Mouse (Mus musculus): Measurements from ENCODE around the gene Depdc7. TPM values are rescaled to one million over a fixed set of nuclear protein-coding genes. Genes with fewer than 3 reads are reported as not detected.

The Depdc7 gene
- 1.7 and 1.9 TPM in 2 replicates for polyA plus RNA-seq (2015; fragmentation: Nextera tagmentation; extraction: Ambion mirVana)

DNA sequence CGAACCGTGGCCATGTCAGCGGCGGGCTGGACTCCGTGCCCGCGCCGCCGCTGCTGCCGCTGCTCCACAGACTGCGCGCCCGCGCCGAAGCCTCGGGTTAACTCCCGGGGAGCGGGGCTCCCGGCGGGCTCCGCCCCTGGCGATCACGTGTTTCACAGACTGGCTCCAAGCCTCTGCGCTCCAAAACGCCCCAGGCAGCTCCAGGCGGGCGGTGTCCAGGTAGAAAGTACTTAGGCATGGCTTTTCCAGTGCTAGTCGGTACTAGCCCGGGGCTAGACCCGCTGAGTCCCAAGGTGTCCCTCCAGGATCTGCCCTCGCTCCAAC is at the start of gene Depdc7:
Gene Depdc7 (minus strand): TSS at position 138 of the 324 bp plus-strand sequence.
- Histone ChIP-seq H3K36me3 (no peaks in the 10 kb centered on the region), H3K27me3 (peaks cover 29% of the 10 kb centered on the region), H3K4me1 (replicated peaks) (peaks cover 20% of the 10 kb centered on the region), H3K4me2 (replicated peaks) (peak within 1 kb of the TSS; percentile 96), H3K27ac (no peak within 1 kb of the TSS), H3K4me3 (replicated peaks) (peak within 1 kb of the TSS; percentile 74), H3K9ac (replicated peaks) (peak within 1 kb of the TSS; percentile 73), H3K9me3 (no peaks in the 10 kb centered on the region)
- peak; percentile 95; the same call in 1 of the 2 replicates for ATAC-seq
- 1% methylated on average over 31 of the region's 31 CpGs for WGBS

GRCm38 (mm10) chr2:104774763-104775162 is 32.1 kb upstream of the Depdc7 start:
- H3K36me3 ChIP-seq = peaks cover 50% of the 10 kb centered on the region
- H3K4me3 ChIP-seq (replicated peaks) = no peak overlapping the region
- no peak overlapping the region for H3K27ac ChIP-seq
- H3K4me1 ChIP-seq (replicated peaks) = no peaks in the 10 kb centered on the region
- H3K4me2 ChIP-seq (replicated peaks) = no peak overlapping the region
- no peaks in the 10 kb centered on the region for H3K9me3 ChIP-seq
- no peak overlapping the region for H3K9ac ChIP-seq (replicated peaks)
- 86% methylated on average over 1 of the region's 1 CpGs for WGBS
- H3K27me3 ChIP-seq = no peaks in the 10 kb centered on the region
- no peak for ATAC-seq

DNA sequence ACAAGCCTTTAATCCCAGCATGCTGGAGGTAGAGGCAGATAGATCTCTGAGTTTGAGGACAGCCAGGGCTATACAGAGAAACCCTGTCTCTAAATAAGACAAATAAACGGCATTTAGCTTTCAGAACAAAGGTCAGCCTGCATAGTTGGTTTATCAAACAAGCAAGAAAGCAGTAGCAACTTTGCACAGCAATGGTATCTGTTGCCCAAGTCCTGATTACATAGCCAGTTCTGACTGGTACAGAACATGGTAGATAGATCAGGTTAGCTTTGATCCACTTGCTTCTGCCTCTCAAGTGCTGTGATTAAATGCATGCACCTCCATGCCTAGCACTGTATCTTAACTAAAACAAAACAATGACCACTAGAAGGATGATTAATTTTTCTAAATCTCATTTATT is 26.0 kb upstream of the Depdc7 start:
- Histone ChIP-seq H3K9ac (replicated peaks) (no peak overlapping the region), H3K27me3 (no peaks in the 10 kb centered on the region), H3K9me3 (no peaks in the 10 kb centered on the region), H3K36me3 (peaks cover 56% of the 10 kb centered on the region), H3K4me2 (replicated peaks) (no peak overlapping the region), H3K4me3 (replicated peaks) (no peak overlapping the region), H3K4me1 (replicated peaks) (no peaks in the 10 kb centered on the region), H3K27ac (no peak overlapping the region)
- no peak for ATAC-seq
- WGBS = 94% methylated on average over 1 of the region's 1 CpGs

- no peaks in the 10 kb centered on the region for H3K4me1 ChIP-seq (replicated peaks)
- no peak overlapping the region for H3K4me3 ChIP-seq (replicated peaks)
- no peak overlapping the region for H3K4me2 ChIP-seq (replicated peaks)
- WGBS = 92% methylated on average over 4 of the region's 4 CpGs
- H3K27ac ChIP-seq = no peak overlapping the region
- ATAC-seq = no peak
- no peaks in the 10 kb centered on the region for H3K27me3 ChIP-seq
- H3K36me3 ChIP-seq = peaks cover 61% of the 10 kb centered on the region
- H3K9me3 ChIP-seq = no peaks in the 10 kb centered on the region
- H3K9ac ChIP-seq (replicated peaks) = no peak overlapping the region
These were observed 21.3 kb upstream of the Depdc7 start for GRCm38 (mm10) chr2:104764018-104764417.

DNA sequence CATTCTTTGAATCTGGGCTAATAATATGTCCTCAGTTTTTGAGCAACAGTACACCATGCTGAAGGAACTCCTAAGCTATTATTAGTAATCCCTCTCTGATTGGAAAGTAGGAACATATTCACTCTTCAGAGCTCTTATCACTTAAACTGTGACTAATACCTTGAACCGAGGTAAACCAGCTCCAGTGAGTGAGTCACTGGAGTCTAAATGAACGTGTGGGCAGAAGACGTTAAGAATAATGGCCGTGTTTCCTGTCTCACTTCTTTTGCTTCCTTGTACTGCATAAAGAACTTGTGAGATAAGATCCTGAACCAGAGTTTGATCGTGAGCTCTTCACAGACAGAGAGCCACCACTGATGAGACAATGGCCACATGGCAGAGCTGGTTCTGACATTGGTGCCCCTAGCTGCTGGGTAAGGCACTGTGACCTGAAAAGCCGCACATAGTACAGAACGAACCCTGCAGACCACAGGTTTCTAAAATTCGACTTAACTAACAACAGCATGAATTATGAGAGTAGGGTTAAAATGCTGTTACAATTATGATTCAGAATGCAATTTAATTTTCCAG is 20.5 kb upstream of the Depdc7 start:
- Histone ChIP-seq H3K4me2 (replicated peaks) (no peak overlapping the region), H3K9ac (replicated peaks) (no peak overlapping the region), H3K36me3 (peaks cover 53% of the 10 kb centered on the region), H3K4me1 (replicated peaks) (0 out of 2 replicates have a peak, but pooled peaks cover 3% of the 10 kb centered on the region), H3K27ac (no peak overlapping the region), H3K4me3 (replicated peaks) (no peak overlapping the region), H3K27me3 (no peaks in the 10 kb centered on the region), H3K9me3 (no peaks in the 10 kb centered on the region)
- 92% methylated on average over 8 of the region's 8 CpGs for WGBS
- ATAC-seq = no peak

DNA sequence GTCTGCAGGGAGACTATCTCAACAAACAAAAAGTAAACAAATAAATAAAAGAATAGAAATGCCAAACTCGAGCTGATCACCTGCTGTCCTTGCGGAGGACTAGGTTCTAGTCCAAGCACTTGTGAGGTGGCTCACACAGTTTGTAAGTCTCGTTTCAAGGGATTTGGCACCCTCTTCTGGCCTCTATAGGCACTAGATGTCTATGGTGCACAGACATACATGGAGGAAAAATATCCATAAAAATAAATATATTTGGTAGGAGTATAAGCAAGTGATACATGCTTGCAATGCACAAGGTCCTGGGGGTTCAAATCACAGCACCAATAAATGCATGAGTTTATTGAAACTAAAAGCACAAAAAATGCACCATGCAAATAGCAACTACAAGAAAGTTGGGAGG is 7.9 kb upstream of the Depdc7 start:
- Histone ChIP-seq H3K9ac (replicated peaks) (no peak overlapping the region), H3K4me1 (replicated peaks) (no peaks in the 10 kb centered on the region), H3K4me2 (replicated peaks) (no peak overlapping the region), H3K27ac (no peak overlapping the region), H3K27me3 (no peaks in the 10 kb centered on the region), H3K36me3 (peaks cover 12% of the 10 kb centered on the region; the same call in 1 of the 2 replicates), H3K4me3 (replicated peaks) (no peak overlapping the region), H3K9me3 (no peaks in the 10 kb centered on the region)
- 64% methylated on average over 3 of the region's 3 CpGs for WGBS
- ATAC-seq = no peak

- WGBS = 72% methylated on average over 5 of the region's 5 CpGs
- no peaks in the 10 kb centered on the region for H3K9me3 ChIP-seq
- ATAC-seq = no peak
- H3K4me2 ChIP-seq (replicated peaks) = no peak overlapping the region
- no peak overlapping the region for H3K9ac ChIP-seq (replicated peaks)
- H3K4me3 ChIP-seq (replicated peaks) = no peak overlapping the region
- H3K27ac ChIP-seq = no peak overlapping the region
- H3K36me3 ChIP-seq = peaks cover 12% of the 10 kb centered on the region; the same call in 1 of the 2 replicates
- H3K27me3 ChIP-seq = no peaks in the 10 kb centered on the region
- no peaks in the 10 kb centered on the region for H3K4me1 ChIP-seq (replicated peaks)
These were observed 6.0 kb upstream of the Depdc7 start for GRCm38 (mm10) chr2:104748652-104749183.

- Histone ChIP-seq H3K4me1 (replicated peaks) (peaks cover 15% of the 10 kb centered on the region), H3K9ac (replicated peaks) (no peak overlapping the region), H3K36me3 (no peaks in the 10 kb centered on the region), H3K4me2 (replicated peaks) (no peak overlapping the region), H3K9me3 (no peaks in the 10 kb centered on the region), H3K4me3 (replicated peaks) (no peak overlapping the region), H3K27ac (no peak overlapping the region), H3K27me3 (peaks cover 13% of the 10 kb centered on the region)
- 56% methylated on average over 8 of the region's 8 CpGs for WGBS
- no peak for ATAC-seq
These were observed 3.6 kb upstream of the Depdc7 start for GRCm38 (mm10) chr2:104746251-104746650.

- no peak for ATAC-seq
- Histone ChIP-seq H3K4me2 (replicated peaks) (no peak overlapping the region), H3K36me3 (no peaks in the 10 kb centered on the region), H3K9me3 (no peaks in the 10 kb centered on the region), H3K4me3 (replicated peaks) (no peak overlapping the region), H3K27me3 (peaks cover 29% of the 10 kb centered on the region), H3K9ac (replicated peaks) (no peak overlapping the region), H3K27ac (no peak overlapping the region), H3K4me1 (replicated peaks) (peaks cover 20% of the 10 kb centered on the region)
- WGBS = 47% methylated on average over 5 of the region's 5 CpGs
These were observed 1.3 kb upstream of the Depdc7 start for GRCm38 (mm10) chr2:104743971-104744370.

GRCm38 (mm10) chr2:104743160-104743559 is 482 bp upstream of the Depdc7 start:
- H3K27ac ChIP-seq = no peak overlapping the region
- H3K4me3 ChIP-seq (replicated peaks) = peak overlapping the region; percentile 74
- H3K9me3 ChIP-seq = no peaks in the 10 kb centered on the region
- H3K36me3 ChIP-seq = no peaks in the 10 kb centered on the region
- H3K4me2 ChIP-seq (replicated peaks) = peak overlapping the region; percentile 96
- 22% methylated on average over 7 of the region's 7 CpGs for WGBS
- peaks cover 20% of the 10 kb centered on the region for H3K4me1 ChIP-seq (replicated peaks)
- ATAC-seq = no peak
- H3K27me3 ChIP-seq = peaks cover 29% of the 10 kb centered on the region
- H3K9ac ChIP-seq (replicated peaks) = no peak overlapping the region; the same call in 1 of the 2 replicates

- 4% methylated on average over 41 of the region's 46 CpGs for whole genome bisulfite sequencing
These were observed 560 bp downstream of the Depdc7 start for GRCm38 (mm10) chr2:104741896-104742740.

More at GRCm38 (mm10) chr2:104741896-104742740, 560 bp downstream of the Depdc7 start:
- Histone ChIP-seq H3K9ac (replicated peaks) (peak overlapping the region; percentile 73), H3K27ac (no peak overlapping the region), H3K36me3 (no peaks in the 10 kb centered on the region), H3K27me3 (peaks cover 29% of the 10 kb centered on the region), H3K4me3 (replicated peaks) (peak overlapping the region; percentile 74), H3K4me1 (replicated peaks) (peaks cover 20% of the 10 kb centered on the region), H3K9me3 (no peaks in the 10 kb centered on the region), H3K4me2 (replicated peaks) (peak overlapping the region; percentile 96)
- no peak; the same call in 1 of the 2 replicates for ATAC-seq

All from midbrain, embryonic 13.5 days (tissue).